Mouse (Mus musculus): ENCODE measurements around the gene Zfp324. TPM values are rescaled to one million over a fixed set of nuclear protein-coding genes. Genes with fewer than 3 reads are reported as not detected.

Gene Zfp324
- polyA plus RNA-seq, 1 experiment from 2014 or later: 8.0 TPM

DNA sequence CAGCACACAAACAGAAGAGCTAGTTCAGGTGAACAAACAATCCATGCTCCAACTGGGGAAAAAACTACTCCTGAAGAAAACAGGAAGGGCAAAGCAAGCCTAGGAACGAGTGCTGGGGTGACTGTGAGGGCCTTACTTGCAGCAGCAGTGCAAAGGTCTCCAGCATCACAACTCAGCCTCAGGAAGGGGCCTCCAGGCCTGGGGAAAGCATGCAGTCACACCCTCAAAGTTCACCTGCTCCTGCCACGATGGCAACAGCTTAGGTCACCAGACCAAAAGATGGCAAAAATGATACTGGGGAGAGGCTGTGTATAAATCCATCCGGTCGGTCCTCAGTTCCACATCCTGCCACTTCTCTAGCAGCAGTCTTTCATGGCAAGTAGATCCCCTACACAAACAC lies 6.7 kb upstream of the Zfp324 start:
- no peak overlapping the region for H3K4me2 ChIP-seq (replicated peaks; ENCODE audit: low read depth, low read length)
- no peaks in the 10 kb centered on the region for H3K4me1 ChIP-seq (replicated peaks; ENCODE audit: control insufficient read depth, insufficient read depth, low read length)
- no peak overlapping the region for H3K9ac ChIP-seq (ENCODE audit: low read depth, low read length)
- ATAC-seq (ENCODE audit: low FRiP score): no peak
- H3K27me3 ChIP-seq (ENCODE audit: control insufficient read depth, insufficient read depth, low read length): no peaks in the 10 kb centered on the region
- no peak overlapping the region for H3K4me3 ChIP-seq (ENCODE audit: low read depth, low read length)
- 86% methylated on average over 4 of the region's 4 CpGs for WGBS
- no peaks in the 10 kb centered on the region for H3K36me3 ChIP-seq (ENCODE audit: control insufficient read depth, insufficient read depth, low read length)
- H3K9me3 ChIP-seq (ENCODE audit: control insufficient read depth, low read length): no peaks in the 10 kb centered on the region
- H3K27ac ChIP-seq (ENCODE audit: low read depth, low read length): no peak overlapping the region
- no peak for DNase-seq (ENCODE audit: low spot score)

- H3K9me3 ChIP-seq (ENCODE audit: control insufficient read depth, low read length): no peaks in the 10 kb centered on the region
- H3K9ac ChIP-seq (ENCODE audit: low read depth, low read length): no peak overlapping the region
- H3K4me2 ChIP-seq (replicated peaks; ENCODE audit: low read depth, low read length): no peak overlapping the region
- ATAC-seq (ENCODE audit: low FRiP score) (no peak), DNase-seq (ENCODE audit: low spot score) (no peak)
- H3K4me3 ChIP-seq (ENCODE audit: low read depth, low read length): no peak overlapping the region
- no peaks in the 10 kb centered on the region for H3K27me3 ChIP-seq (ENCODE audit: control insufficient read depth, insufficient read depth, low read length)
- no peaks in the 10 kb centered on the region for H3K4me1 ChIP-seq (replicated peaks; ENCODE audit: control insufficient read depth, insufficient read depth, low read length)
- WGBS: 15% methylated on average over 4 of the region's 4 CpGs
- H3K27ac ChIP-seq (ENCODE audit: low read depth, low read length): no peak overlapping the region
- no peaks in the 10 kb centered on the region for H3K36me3 ChIP-seq (ENCODE audit: control insufficient read depth, insufficient read depth, low read length)
Observed at GRCm38 (mm10) chr7:12959718-12960117, 5.9 kb upstream of the Zfp324 start.

DNA sequence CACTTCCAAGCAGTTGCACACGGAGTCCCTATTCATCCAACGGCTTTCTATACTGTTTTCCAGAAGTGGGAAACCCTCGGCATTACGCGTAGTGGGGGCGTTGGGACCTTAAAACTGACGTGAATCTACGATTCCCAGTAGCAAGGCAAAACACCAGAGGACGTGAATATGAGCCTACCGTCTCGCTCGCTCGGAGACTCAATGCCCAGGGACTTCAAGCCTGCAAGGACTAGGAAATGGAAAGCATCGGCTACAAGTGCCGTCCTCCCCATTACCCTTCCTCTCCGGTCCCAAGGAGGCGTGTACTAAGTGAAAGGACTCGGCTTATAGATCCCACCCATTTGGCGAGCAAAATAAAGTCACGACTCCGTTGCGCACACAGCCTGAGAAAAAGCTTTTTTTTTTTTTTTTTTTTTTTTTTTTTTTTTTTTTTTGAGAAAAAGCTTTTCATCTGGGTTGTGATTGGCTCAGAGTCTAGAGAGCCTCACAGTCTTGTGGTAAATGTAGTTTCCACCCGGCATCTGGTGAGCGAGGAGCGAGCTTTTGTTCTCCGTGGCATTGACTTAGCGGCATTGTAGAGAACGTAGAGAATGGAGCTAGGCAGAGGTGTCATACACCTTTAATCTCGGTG lies 4.0 kb upstream of the Zfp324 start:
- H3K27me3 ChIP-seq (ENCODE audit: control insufficient read depth, insufficient read depth, low read length): no peaks in the 10 kb centered on the region
- no peaks in the 10 kb centered on the region for H3K36me3 ChIP-seq (ENCODE audit: control insufficient read depth, insufficient read depth, low read length)
- no peaks in the 10 kb centered on the region for H3K9me3 ChIP-seq (ENCODE audit: control insufficient read depth, low read length)
- H3K4me3 ChIP-seq (ENCODE audit: low read depth, low read length): peak overlapping the region; percentile 34
- H3K27ac ChIP-seq (ENCODE audit: low read depth, low read length): peak overlapping the region; percentile 43; the same call in 1 of the 2 replicates
- peak overlapping the region; percentile 62 for H3K9ac ChIP-seq (ENCODE audit: low read depth, low read length)
- H3K4me1 ChIP-seq (replicated peaks; ENCODE audit: control insufficient read depth, insufficient read depth, low read length): peaks cover 4% of the 10 kb centered on the region; the same call in 1 of the 2 replicates
- ATAC-seq (ENCODE audit: low FRiP score) (peak; percentile 75), DNase-seq (ENCODE audit: low spot score) (peak; percentile 80)
- 4% methylated on average over 29 of the region's 29 CpGs for WGBS
- H3K4me2 ChIP-seq (replicated peaks; ENCODE audit: low read depth, low read length): peak overlapping the region; percentile 45

- peak; percentile 68 for ATAC-seq (ENCODE audit: low FRiP score)
- no peaks in the 10 kb centered on the region; the same call in 1 of the 2 replicates for H3K36me3 ChIP-seq (ENCODE audit: control insufficient read depth, insufficient read depth, low read length)
Observed at GRCm38 (mm10) chr7:12966104-12966845, 637 bp downstream of the Zfp324 start.

GRCm38 (mm10) chr7:12970906-12971305 lies 5.3 kb downstream of the Zfp324 start:
- no peak overlapping the region for H3K4me3 ChIP-seq (ENCODE audit: low read depth, low read length)
- 90% methylated on average over 25 of the region's 25 CpGs for WGBS
- no peaks in the 10 kb centered on the region for H3K27me3 ChIP-seq (ENCODE audit: control insufficient read depth, insufficient read depth, low read length)
- H3K27ac ChIP-seq (ENCODE audit: low read depth, low read length): no peak overlapping the region
- no peak overlapping the region for H3K4me2 ChIP-seq (replicated peaks; ENCODE audit: low read depth, low read length)
- H3K9ac ChIP-seq (ENCODE audit: low read depth, low read length): no peak overlapping the region
- peaks cover 3% of the 10 kb centered on the region; the same call in 1 of the 2 replicates for H3K36me3 ChIP-seq (ENCODE audit: control insufficient read depth, insufficient read depth, low read length)
- DNase-seq (ENCODE audit: low spot score) (no peak), ATAC-seq (ENCODE audit: low FRiP score) (no peak)
- no peaks in the 10 kb centered on the region for H3K9me3 ChIP-seq (ENCODE audit: control insufficient read depth, low read length)
- H3K4me1 ChIP-seq (replicated peaks; ENCODE audit: control insufficient read depth, insufficient read depth, low read length): no peaks in the 10 kb centered on the region

More at GRCm38 (mm10) chr7:12966104-12966845, 637 bp downstream of the Zfp324 start:
- Histone ChIP-seq H3K4me3 (ENCODE audit: low read depth, low read length) (peak overlapping the region; percentile 84), H3K27me3 (ENCODE audit: control insufficient read depth, insufficient read depth, low read length) (no peaks in the 10 kb centered on the region), H3K4me1 (replicated peaks; ENCODE audit: control insufficient read depth, insufficient read depth, low read length) (peaks cover 4% of the 10 kb centered on the region; the same call in 1 of the 2 replicates), H3K9me3 (ENCODE audit: control insufficient read depth, low read length) (no peaks in the 10 kb centered on the region), H3K4me2 (replicated peaks; ENCODE audit: low read depth, low read length) (peak overlapping the region; percentile 87), H3K27ac (ENCODE audit: low read depth, low read length) (peak overlapping the region; percentile 67), H3K9ac (ENCODE audit: low read depth, low read length) (peak overlapping the region; percentile 96)
- DNase-seq (ENCODE audit: low spot score): peak; percentile 63
- 1% methylated on average over 25 of the region's 29 CpGs for WGBS

DNA sequence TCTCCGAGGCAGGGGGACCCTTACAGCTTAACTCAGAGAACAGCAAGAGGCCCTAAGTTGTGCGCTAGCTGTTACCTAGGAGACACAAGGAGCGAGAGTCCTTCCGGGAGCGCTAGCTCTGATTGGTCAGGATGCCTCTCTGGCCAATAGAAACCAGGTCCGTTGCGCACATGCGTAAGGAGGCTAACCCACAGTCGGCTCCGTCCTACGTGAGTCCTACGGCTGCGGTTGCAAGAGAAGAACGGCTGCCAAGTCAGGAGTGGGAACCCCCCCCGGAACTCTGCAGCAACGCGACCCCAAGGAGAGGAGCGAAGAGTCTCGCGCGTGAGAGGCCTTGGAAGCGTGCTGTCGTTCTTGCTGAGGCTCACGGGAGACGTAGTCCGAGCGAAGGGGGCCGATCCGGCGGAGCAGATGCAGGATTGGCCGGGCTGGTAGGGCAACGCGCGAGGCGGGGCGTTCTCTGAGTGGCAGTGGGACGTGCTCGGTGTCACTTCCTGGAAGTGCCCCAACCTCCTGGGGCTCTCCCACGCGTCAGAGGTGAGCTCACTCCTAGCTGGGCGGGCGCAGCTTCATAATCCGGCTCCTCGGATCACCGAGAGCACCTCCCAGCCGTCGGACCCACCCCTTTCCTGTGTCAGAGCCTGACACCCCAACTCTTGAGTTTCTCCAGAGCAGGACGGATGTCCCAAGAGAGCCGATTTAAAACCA lies 12.2 kb downstream of the Zfp324 start, which contains the start of gene Zfp446:
TSS of gene Zfp446 (plus strand) at position 167 of the 708 bp plus-strand sequence.
- Histone ChIP-seq H3K4me1 (replicated peaks; ENCODE audit: control insufficient read depth, insufficient read depth, low read length) (no peaks in the 10 kb centered on the region; the same call in 1 of the 2 replicates), H3K9ac (ENCODE audit: low read depth, low read length) (peak within 1 kb of the TSS; percentile 69), H3K36me3 (ENCODE audit: control insufficient read depth, insufficient read depth, low read length) (no peaks in the 10 kb centered on the region), H3K27ac (ENCODE audit: low read depth, low read length) (peak within 1 kb of the TSS; percentile 89), H3K4me3 (ENCODE audit: low read depth, low read length) (peak within 1 kb of the TSS; percentile 65), H3K9me3 (ENCODE audit: control insufficient read depth, low read length) (no peaks in the 10 kb centered on the region), H3K27me3 (ENCODE audit: control insufficient read depth, insufficient read depth, low read length) (no peaks in the 10 kb centered on the region), H3K4me2 (replicated peaks; ENCODE audit: low read depth, low read length) (peak within 1 kb of the TSS; percentile 77)
- WGBS: 0% methylated on average over 47 of the region's 49 CpGs
- DNase-seq (ENCODE audit: low spot score) (peak; percentile 95), ATAC-seq (ENCODE audit: low FRiP score) (peak; percentile 100)

- H3K9me3 ChIP-seq (ENCODE audit: control insufficient read depth, low read length): no peaks in the 10 kb centered on the region
- no peak overlapping the region for H3K4me2 ChIP-seq (replicated peaks; ENCODE audit: low read depth, low read length)
- H3K36me3 ChIP-seq (ENCODE audit: control insufficient read depth, insufficient read depth, low read length): no peaks in the 10 kb centered on the region
- no peaks in the 10 kb centered on the region for H3K27me3 ChIP-seq (ENCODE audit: control insufficient read depth, insufficient read depth, low read length)
- no peak for DNase-seq (ENCODE audit: low spot score)
- peak overlapping the region; percentile 69; the same call in 1 of the 2 replicates for H3K9ac ChIP-seq (ENCODE audit: low read depth, low read length)
- whole genome bisulfite sequencing: 91% methylated on average over 18 of the region's 18 CpGs
- no peaks in the 10 kb centered on the region; the same call in 1 of the 2 replicates for H3K4me1 ChIP-seq (replicated peaks; ENCODE audit: control insufficient read depth, insufficient read depth, low read length)
- H3K27ac ChIP-seq (ENCODE audit: low read depth, low read length): no peak overlapping the region
- no peak for ATAC-seq (ENCODE audit: low FRiP score)
- no peak overlapping the region; the same call in 1 of the 2 replicates for H3K4me3 ChIP-seq (ENCODE audit: low read depth, low read length)
Observed at GRCm38 (mm10) chr7:12978931-12979722, 13.5 kb downstream of the Zfp324 start.

DNA sequence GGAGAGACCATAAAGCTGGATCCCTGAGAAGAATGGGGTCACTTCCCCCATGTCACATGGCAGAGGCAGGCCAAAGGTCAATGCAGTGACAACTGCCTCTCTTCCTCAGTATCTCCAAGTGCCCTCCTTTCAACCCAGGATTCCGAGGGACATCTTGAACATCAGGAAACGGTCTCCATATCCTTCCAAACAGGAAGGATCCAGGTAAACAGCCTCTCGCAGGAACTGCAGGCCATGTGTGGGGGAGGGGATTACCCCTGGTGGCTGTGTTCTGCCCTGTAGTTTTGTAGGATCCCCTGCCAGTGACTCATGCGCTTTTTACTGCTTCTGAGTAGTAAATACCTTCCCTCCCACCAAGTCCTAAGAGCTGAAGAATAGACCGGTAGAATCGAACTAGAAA lies 14.1 kb downstream of the Zfp324 start:
- Histone ChIP-seq H3K27me3 (ENCODE audit: control insufficient read depth, insufficient read depth, low read length) (no peaks in the 10 kb centered on the region), H3K4me3 (ENCODE audit: low read depth, low read length) (no peak overlapping the region), H3K4me1 (replicated peaks; ENCODE audit: control insufficient read depth, insufficient read depth, low read length) (no peaks in the 10 kb centered on the region; the same call in 1 of the 2 replicates), H3K9me3 (ENCODE audit: control insufficient read depth, low read length) (no peaks in the 10 kb centered on the region), H3K4me2 (replicated peaks; ENCODE audit: low read depth, low read length) (no peak overlapping the region), H3K36me3 (ENCODE audit: control insufficient read depth, insufficient read depth, low read length) (no peaks in the 10 kb centered on the region), H3K9ac (ENCODE audit: low read depth, low read length) (no peak overlapping the region), H3K27ac (ENCODE audit: low read depth, low read length) (no peak overlapping the region)
- no peak for ATAC-seq (ENCODE audit: low FRiP score)
- DNase-seq (ENCODE audit: low spot score): no peak
- 88% methylated on average over 6 of the region's 6 CpGs for WGBS
